ENCODE assay signal across 23 mouse cellular contexts in the genomic region with DNA sequence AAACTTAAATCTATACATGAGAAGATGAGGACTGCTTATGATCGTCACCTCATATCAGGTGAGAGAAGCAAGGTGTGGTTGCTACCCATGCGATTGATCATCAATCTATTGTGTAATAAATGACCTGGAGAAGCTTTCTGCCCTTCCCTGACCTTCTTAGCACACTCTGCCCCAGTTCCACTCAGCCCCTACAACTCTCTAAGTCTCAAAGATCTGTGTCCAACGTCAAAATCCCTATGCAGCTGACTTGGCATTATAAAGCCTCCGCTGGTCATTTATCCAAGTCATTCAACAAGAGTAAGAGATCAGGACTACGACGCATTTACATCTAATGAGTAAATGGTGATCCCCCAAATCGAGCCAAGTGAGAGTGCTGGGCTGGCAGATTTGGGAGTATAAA. TPM values are rescaled to one million over a fixed set of nuclear protein-coding genes. Genes with fewer than 3 reads are reported as not detected.
DNase-seq lines count a peak whose midpoint lies in the region; ATAC-seq and TF ChIP-seq lines count a peak whose summit lies in the region.
"Had no signal": no experiment of that assay in that cellular context is flagged by ENCODE, and none has a peak within 500 bp of the region (broad histone marks: within the 10 kb centered on the region; RNA-seq: fewer than 3 reads in every experiment).

A gene (plus strand): TSS at position 301 of the 400 bp plus-strand sequence.

- TF ChIP-seq CTCF in heart, adult 2 months (IDR thresholded peaks at IDR 0.05) = no peak
- TF ChIP-seq CTCF in CH12.LX (conservative IDR thresholded peaks at IDR 0.05 in 1 of 2, IDR thresholded peaks at IDR 0.05 in 1 of 2; ENCODE audit: low read depth in 2 of 2, low read length in 2 of 2) (no peak), MEL (IDR thresholded peaks at IDR 0.05 in 2 of 3, conservative IDR thresholded peaks at IDR 0.05 in 1 of 3; ENCODE audit: control insufficient read depth in 1 of 3, insufficient read depth in 1 of 3, low read depth in 2 of 3, low read length in 3 of 3, poor library complexity in 1 of 3, severe bottlenecking in 1 of 3) (no peak)

- H3K9me3 ChIP-seq in CH12.LX (replicated peaks; ENCODE audit: low read length) (no peaks in the 10 kb centered on the region), MEL (replicated peaks; ENCODE audit: insufficient read depth, low read length) (no peaks in the 10 kb centered on the region)
- H3K9me3 ChIP-seq in hindbrain, embryonic 16.5 days (ENCODE audit: control insufficient read depth, low read length) = no peaks in the 10 kb centered on the region
- H3K9me3 ChIP-seq: embryonic facial prominence, embryonic 10.5 days; embryonic facial prominence, embryonic 12.5 days had no signal

- H3K4me1 ChIP-seq in heart, adult 2 months (ENCODE audit: control insufficient read depth, insufficient read depth, low read length) = no peaks in the 10 kb centered on the region; the same call in 1 of the 2 replicates
- H3K4me1 ChIP-seq in CH12.LX (ENCODE audit: control insufficient read depth in 1 of 2, insufficient read depth in 2 of 2) = peaks cover 9 to 25% of the 10 kb centered on the region in 2 experiments
- no peaks in the 10 kb centered on the region for H3K4me1 ChIP-seq in MEL (ENCODE audit: control insufficient read depth in 1 of 2, insufficient read depth in 2 of 2, low read length in 2 of 2)
- 0 out of 2 replicates have a peak, but pooled peaks cover 2% of the 10 kb centered on the region for H3K4me1 ChIP-seq in hindbrain, embryonic 16.5 days (ENCODE audit: control insufficient read depth, insufficient read depth, low read depth, low read length)
- H3K4me1 ChIP-seq: embryonic facial prominence, embryonic 10.5 days; embryonic facial prominence, embryonic 12.5 days had no signal

- H3K4me3 ChIP-seq in heart, adult 2 months = no peak within 1 kb of the TSS
- H3K4me3 ChIP-seq in CH12.LX (replicated peaks in 1 of 3; ENCODE audit: low read depth in 2 of 3, low read length in 2 of 3, poor library complexity in 1 of 3) (no peak within 1 kb of the TSS), MEL (ENCODE audit: control insufficient read depth in 1 of 2, insufficient read depth in 1 of 2, low read depth in 2 of 2, low read length in 2 of 2) (peak within 1 kb of the TSS; percentile 39 to 95; a peak in 3 of 4 replicates)
- no peak within 1 kb of the TSS for H3K4me3 ChIP-seq in hindbrain, embryonic 16.5 days (ENCODE audit: low read length)
- H3K4me3 ChIP-seq: embryonic facial prominence, embryonic 10.5 days; embryonic facial prominence, embryonic 12.5 days had no signal

- H3K27me3 ChIP-seq in heart, adult 2 months (ENCODE audit: control insufficient read depth, insufficient read depth, low read length) = no peaks in the 10 kb centered on the region
- H3K27me3 ChIP-seq in CH12.LX (replicated peaks) = peaks cover 3% of the 10 kb centered on the region
- no peaks in the 10 kb centered on the region for H3K27me3 ChIP-seq in MEL (ENCODE audit: control insufficient read depth in 1 of 2, insufficient read depth in 2 of 2, low read length in 2 of 2)
- H3K27me3 ChIP-seq in hindbrain, embryonic 16.5 days (replicated peaks; ENCODE audit: control insufficient read depth, insufficient read depth, low read length) = no peaks in the 10 kb centered on the region
- H3K27me3 ChIP-seq: embryonic facial prominence, embryonic 12.5 days had no signal

- TF ChIP-seq RAD21 in CH12.LX (IDR thresholded peaks at IDR 0.05; ENCODE audit: low read depth, low read length) (no peak), MEL (IDR thresholded peaks at IDR 0.05; ENCODE audit: low read depth, low read length) (no peak)

- WGBS in heart, adult 2 months = 86% methylated on average over 7 of the region's 7 CpGs
- WGBS in hindbrain, embryonic 16.5 days = 85% methylated on average over 7 of the region's 7 CpGs

- intact Hi-C loops in heart, adult 2 months (cut with DNase I) = no loop called here

- peak within 1 kb of the TSS; percentile 86 for H3K4me2 ChIP-seq in CH12.LX (ENCODE audit: insufficient read depth, low read depth, poor library complexity, severe bottlenecking)
- no peak within 1 kb of the TSS for H3K4me2 ChIP-seq in hindbrain, embryonic 16.5 days (ENCODE audit: low read length)
- H3K4me2 ChIP-seq: embryonic facial prominence, embryonic 12.5 days had no signal

- in situ Hi-C loops in CH12.LX (cut with MboI; ENCODE audit: low pct_ligation_motif_present, low pct_unique_long_range_greater_than_20kb, low sequenced_read_pairs) = no loop called here

- no peak for TF ChIP-seq EP300 in heart, adult 2 months (IDR thresholded peaks at IDR 0.05; ENCODE audit: insufficient read depth, low read depth, low read length)
- TF ChIP-seq EP300 in CH12.LX (IDR thresholded peaks at IDR 0.05; ENCODE audit: low read length) = no peak
- TF ChIP-seq EP300 in MEL (IDR thresholded peaks at IDR 0.05; ENCODE audit: low read depth in 1 of 2, low read length in 2 of 2) = no peak

- no peaks in the 10 kb centered on the region for H3K36me3 ChIP-seq in heart, adult 2 months (ENCODE audit: control insufficient read depth, insufficient read depth, low read length)
- H3K36me3 ChIP-seq in CH12.LX (replicated peaks in 1 of 2; ENCODE audit: control insufficient read depth in 1 of 2, insufficient read depth in 1 of 2, low read length in 1 of 2) (no peaks in the 10 kb centered on the region), MEL (ENCODE audit: control insufficient read depth in 1 of 2, insufficient read depth in 2 of 2, low read length in 2 of 2) (no peaks in the 10 kb centered on the region)
- no peaks in the 10 kb centered on the region for H3K36me3 ChIP-seq in hindbrain, embryonic 16.5 days (ENCODE audit: control insufficient read depth, insufficient read depth, low read length)
- H3K36me3 ChIP-seq: embryonic facial prominence, embryonic 10.5 days; embryonic facial prominence, embryonic 12.5 days; G1E had no signal

- dilution Hi-C loops in CH12.LX (cut with MboI; ENCODE audit: extremely low pct_ligation_motif_present, extremely low pct_unique_long_range_greater_than_20kb, low sequenced_read_pairs) = no loop called here

- TF ChIP-seq POLR2A in heart, adult 2 months (IDR thresholded peaks at IDR 0.05; ENCODE audit: insufficient read depth, low read depth, low read length) = no peak
- TF ChIP-seq POLR2A in CH12.LX (IDR thresholded peaks at IDR 0.05; ENCODE audit: low read depth, low read length) = no peak
- no peak for TF ChIP-seq POLR2A in MEL (IDR thresholded peaks at IDR 0.05; ENCODE audit: control insufficient read depth in 1 of 2, insufficient read depth in 1 of 2, low read depth in 1 of 2, low read length in 2 of 2, poor library complexity in 1 of 2)

- peak; percentile 53 for DNase-seq in heart, adult 11 months
- DNase-seq in heart, adult 2 months = no peak
- DNase-seq in CH12.LX (ENCODE audit: extremely low read depth) (no peak), MEL (ENCODE audit: low read depth, low spot score) (no peak)
- no peak for DNase-seq in ovary, adult 18-20 months (ENCODE audit: low spot score)
- DNase-seq: adrenal gland, adult 2 months; adrenal gland, postnatal 10 days; adrenal gland, postnatal 25 days; B cell, adult 2 months; cerebellum, adult 11 months; cerebellum, adult 18-20 months; cerebellum, adult 8-10 months; cerebellum, adult 9-11 months; cerebellum, postnatal 14 days; cerebellum, postnatal 36 days had no signal

- no peak within 1 kb of the TSS for H3K9ac ChIP-seq in heart, adult 2 months (ENCODE audit: low read depth, low read length)
- H3K9ac ChIP-seq in CH12.LX (ENCODE audit: insufficient read depth, low read depth) (peak within 1 kb of the TSS; percentile 36), MEL (ENCODE audit: control insufficient read depth, low read depth, low read length, poor library complexity, severe bottlenecking) (no peak within 1 kb of the TSS)
- H3K9ac ChIP-seq in hindbrain, embryonic 16.5 days (ENCODE audit: low read depth, low read length) = no peak within 1 kb of the TSS
- H3K9ac ChIP-seq: embryonic facial prominence, embryonic 12.5 days had no signal

- no peak for ATAC-seq in hindbrain, embryonic 16.5 days
- ATAC-seq: CD4-positive, CD25-positive, alpha-beta regulatory T cell, adult 4 months; forebrain, embryonic 14.5 days; forebrain, embryonic 16.5 days had no signal

- H3K79me2 ChIP-seq in heart, adult 2 months (replicated peaks; ENCODE audit: control insufficient read depth, insufficient read depth, low read length) = no peaks in the 10 kb centered on the region
- no peaks in the 10 kb centered on the region for H3K79me2 ChIP-seq in CH12.LX (replicated peaks; ENCODE audit: control insufficient read depth, extremely low read depth, insufficient read depth, poor library complexity, severe bottlenecking)
- no peaks in the 10 kb centered on the region for H3K79me2 ChIP-seq in MEL (ENCODE audit: control insufficient read depth, insufficient read depth, low read length, poor library complexity)

- no peak within 1 kb of the TSS for H3K27ac ChIP-seq in heart, adult 2 months
- H3K27ac ChIP-seq in CH12.LX (ENCODE audit: insufficient read depth, low read depth) = no peak within 1 kb of the TSS
- H3K27ac ChIP-seq in MEL (ENCODE audit: control insufficient read depth, low read depth, low read length) = no peak within 1 kb of the TSS
- H3K27ac ChIP-seq in hindbrain, embryonic 16.5 days (ENCODE audit: low read depth, low read length) = no peak within 1 kb of the TSS
- H3K27ac ChIP-seq: embryonic facial prominence, embryonic 10.5 days; embryonic facial prominence, embryonic 12.5 days had no signal

TF ChIP-seq in CH12.LX, 34 proteins besides CTCF, POLR2A, EP300 and RAD21 (continues in another document):
- TF ChIP-seq SIN3A (IDR thresholded peaks at IDR 0.05; ENCODE audit: low read length) (no peak), IRF4 (IDR thresholded peaks at IDR 0.05; ENCODE audit: low read depth, low read length) (no peak), JUND (conservative IDR thresholded peaks at IDR 0.05; ENCODE audit: low read depth, low read length) (no peak), MAZ (IDR thresholded peaks at IDR 0.05; ENCODE audit: low read depth, low read length) (no peak), MYC (IDR thresholded peaks at IDR 0.05; ENCODE audit: low read depth, low read length) (no peak)

TF ChIP-seq in MEL, 35 proteins besides CTCF, POLR2A, EP300 and RAD21 (continues in another document):
- TF ChIP-seq ZMIZ1 (IDR thresholded peaks at IDR 0.05; ENCODE audit: low read depth, low read length) = no peak
- no peak for TF ChIP-seq MAFK (IDR thresholded peaks at IDR 0.05; ENCODE audit: borderline replicate concordance, low read depth, low read length)
- no peak for TF ChIP-seq SIN3A (IDR thresholded peaks at IDR 0.05; ENCODE audit: low read length)
- no peak for TF ChIP-seq RCOR1 (IDR thresholded peaks at IDR 0.05; ENCODE audit: low read depth, low read length)
- TF ChIP-seq TBP (IDR thresholded peaks at IDR 0.05; ENCODE audit: low read depth, low read length) = no peak

RNA-seq across cellular contexts. Expression of the gene that starts here (rescaled TPM):
- total RNA-seq in heart, adult 2 months (2021) = under 1 TPM in 1 of 2 experiments, not detected in 1; 0.05 TPM
- polyA plus RNA-seq in heart, adult 2 months (2012; rRNA removed) = not detected in 2 replicates
- 1.2 and 2.1 TPM in 2 replicates for total RNA-seq in CH12.LX (2012; rRNA removed)
- total RNA-seq in CH12.LX (2014; rRNA removed) = 0.88 and 1.1 TPM in 2 replicates
- polyA plus RNA-seq in CH12.LX (2012; ENCODE audit: insufficient read length, low read depth) = 2.4 and 2.8 TPM in 2 replicates
- total RNA-seq in MEL (2012; rRNA removed) = not detected in 2 replicates
- polyA plus RNA-seq in MEL (2012; ENCODE audit: insufficient read depth in 1 of 2, insufficient read length in 2 of 2, low read depth in 1 of 2, low replicate concordance in 2 of 2, missing spikeins in 1 of 2) = not detected
- polyA plus RNA-seq in hindbrain, embryonic 16.5 days (2015; fragmentation: Nextera tagmentation; extraction: Ambion mirVana) = 0.37 and 0.58 TPM in 2 replicates
- total RNA-seq: adrenal gland, adult 2 months; adrenal gland, postnatal 25 days had no signal
- polyA plus RNA-seq: adrenal gland, adult 2 months; CD4-positive, CD25-positive, alpha-beta regulatory T cell, adult 4 months; embryonic facial prominence, embryonic 10.5 days; forebrain, embryonic 11.5 days; forebrain, embryonic 14.5 days; forebrain, embryonic 16.5 days; G1E had no signal

Comparison
In these comparisons a context has a peak if more than half of its experiments do, and no peak if none do; other contexts are left out.
1. H3K4me3 ChIP-seq: peak in MEL (2 of 2); none in heart, adult 2 months (single experiment), CH12.LX (0 of 3) and hindbrain, embryonic 16.5 days (single experiment).